Mouse (Mus musculus) megakaryocyte-erythroid progenitor cell, adult 5-6 weeks (primary cell): Measurements from ENCODE around the gene Klrk1. TPM values are rescaled to one million over a fixed set of nuclear protein-coding genes. Genes with fewer than 3 reads are reported as not detected.
"Not testable (repeated sequence)": the region's sequence is repeated elsewhere in the genome, so short reads cannot be mapped to it uniquely, and the experiment has no call there.

Source experiments
- ATAC-seq: replicated peaks from 2 replicates; pipeline ENCODE4 v1.8.0; 2016; ENCODE audit warnings: mild to moderate bottlenecking, inconsistent platforms; ENCODE audit not compliant: severe bottlenecking, poor library complexity, low FRiP score, low TSS enrichment
- total RNA-seq, 2 experiments: library from RNA; stranded (forward) in 1 of 2; stranded (reverse) in 1 of 2; fragments of 200-1000, 215-1000 nt in 1 of 2; fragments of >200 nt in 1 of 2; fragmentation: Nextera tagmentation in 1 of 2; gene quantifications; 2 replicates each; pipeline ENCODE4 v1.2.3; 2014 to 2017

Klrk1 gene
- total RNA-seq (2014; fragmentation: Nextera tagmentation) (1.2 and 2.4 TPM in 2 replicates), total RNA-seq (2017) (1.3 and 18.7 TPM in 2 replicates)

- ATAC-seq: no peak
Observed at GRCm38 (mm10) chr6:129623735-129624134, at the start of gene Klrk1. Klrk1 (minus strand) TSS chr6:129623864.

DNA sequence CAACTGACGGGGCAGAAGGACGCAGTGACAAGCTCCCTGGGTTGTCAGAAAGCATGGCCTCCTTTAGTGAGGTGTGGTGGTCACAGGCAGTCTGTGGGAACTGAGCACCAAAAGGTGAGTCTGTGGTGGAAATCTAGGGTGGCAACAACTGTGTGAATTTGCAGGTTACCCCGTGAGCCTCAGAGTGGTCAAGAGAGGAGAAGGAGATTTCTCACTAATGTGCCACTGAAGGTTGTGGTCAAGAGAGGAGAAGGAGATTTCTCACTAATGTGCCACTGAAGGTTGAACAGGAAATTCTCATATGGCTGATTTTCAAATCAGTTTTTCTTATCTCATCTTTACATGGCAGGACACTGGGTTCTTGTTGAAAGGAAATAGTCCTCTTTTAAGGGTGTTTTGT lies 37.6 kb upstream of the Klrk1 start:
- not testable (repeated sequence) for ATAC-seq

DNA sequence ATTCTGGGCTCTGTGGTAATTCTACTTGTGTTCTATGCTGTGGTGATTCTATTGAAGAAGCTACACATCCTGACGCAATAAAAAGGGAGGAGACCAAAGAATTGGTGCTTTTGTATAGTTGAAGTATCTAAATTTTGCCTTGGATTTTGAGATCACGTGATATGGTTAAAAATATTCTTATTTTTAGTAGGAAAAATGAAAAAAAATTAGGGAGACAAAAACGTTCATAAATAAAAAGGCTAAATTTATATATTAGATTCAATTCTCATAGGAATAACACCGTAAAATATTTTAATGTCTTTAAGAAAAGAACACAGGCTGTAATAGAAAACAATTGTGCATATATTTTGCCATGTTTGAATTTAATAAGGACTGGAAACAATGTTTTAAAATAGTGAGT lies 36.9 kb upstream of the Klrk1 start, which contains the start of gene Klrc2:
Klrc2 (minus strand) TSS at position 101 of the 400 bp plus-strand sequence.
- not testable (repeated sequence) for ATAC-seq

DNA sequence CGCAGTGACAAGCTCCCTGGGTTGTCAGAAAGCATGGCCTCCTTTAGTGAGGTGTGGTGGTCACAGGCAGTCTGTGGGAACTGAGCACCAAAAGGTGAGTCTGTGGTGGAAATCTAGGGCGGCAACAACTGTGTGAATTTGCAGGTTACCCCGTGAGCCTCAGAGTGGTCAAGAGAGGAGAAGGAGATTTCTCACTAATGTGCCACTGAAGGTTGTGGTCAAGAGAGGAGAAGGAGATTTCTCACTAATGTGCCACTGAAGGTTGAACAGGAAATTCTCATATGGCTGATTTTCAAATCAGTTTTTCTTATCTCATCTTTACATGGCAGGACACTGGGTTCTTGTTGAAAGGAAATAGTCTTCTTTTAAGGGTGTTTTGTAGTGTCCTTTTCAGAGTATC lies 20.4 kb upstream of the Klrk1 start:
- ATAC-seq: not testable (repeated sequence)

GRCm38 (mm10) chr6:129643237-129643636 lies 19.6 kb upstream of the Klrk1 start, which contains the start of gene Klrc3:
Klrc3 (minus strand) TSS chr6:129643337.
- ATAC-seq: not testable (repeated sequence)

GRCm38 (mm10) chr6:129631046-129631445 lies 7.4 kb upstream of the Klrk1 start:
- ATAC-seq: not testable (repeated sequence)

DNA sequence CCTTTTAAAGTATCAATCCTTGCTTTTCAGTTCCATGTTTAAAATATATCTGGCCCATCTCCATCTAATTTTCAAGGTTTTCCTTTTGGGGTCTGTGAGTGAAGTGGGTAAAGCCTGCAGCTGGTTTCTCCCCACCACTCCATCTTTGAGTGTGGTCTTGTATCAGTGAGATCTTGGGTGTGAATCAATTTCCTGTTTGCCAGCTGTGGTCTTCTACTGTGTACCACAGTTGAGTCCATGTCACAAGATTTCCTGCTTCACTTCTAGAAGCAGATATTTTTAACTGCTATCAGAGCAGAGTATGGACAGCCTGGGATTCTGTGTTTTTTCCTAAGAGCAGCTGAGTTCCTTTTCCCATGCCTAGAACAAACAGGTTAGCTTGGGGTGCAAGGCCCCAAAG lies 15.3 kb downstream of the Klrk1 start:
- no peak for ATAC-seq

DNA sequence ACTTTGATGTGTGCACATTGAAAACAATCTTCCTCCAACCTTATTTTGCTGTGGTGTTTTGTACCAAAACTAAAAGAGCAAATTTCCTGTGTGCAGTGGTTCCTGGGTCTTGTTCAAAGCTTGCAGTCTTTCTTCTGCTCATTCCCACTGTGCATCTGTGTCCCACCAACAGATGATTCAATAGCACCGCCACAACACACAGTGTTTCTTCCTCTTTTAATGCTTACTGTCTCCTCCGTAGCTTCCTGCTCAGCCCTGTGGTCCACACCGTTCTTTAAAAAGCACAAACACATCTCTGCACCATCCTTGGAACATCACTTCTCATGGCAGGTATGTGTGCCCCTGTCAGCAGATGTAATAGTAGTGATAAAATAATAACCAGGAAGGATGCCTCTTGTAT lies 32.2 kb downstream of the Klrk1 start, which contains the start of gene Klrd1:
Klrd1 (plus strand) TSS at position 275 of the 400 bp plus-strand sequence.
- no peak for ATAC-seq

DNA sequence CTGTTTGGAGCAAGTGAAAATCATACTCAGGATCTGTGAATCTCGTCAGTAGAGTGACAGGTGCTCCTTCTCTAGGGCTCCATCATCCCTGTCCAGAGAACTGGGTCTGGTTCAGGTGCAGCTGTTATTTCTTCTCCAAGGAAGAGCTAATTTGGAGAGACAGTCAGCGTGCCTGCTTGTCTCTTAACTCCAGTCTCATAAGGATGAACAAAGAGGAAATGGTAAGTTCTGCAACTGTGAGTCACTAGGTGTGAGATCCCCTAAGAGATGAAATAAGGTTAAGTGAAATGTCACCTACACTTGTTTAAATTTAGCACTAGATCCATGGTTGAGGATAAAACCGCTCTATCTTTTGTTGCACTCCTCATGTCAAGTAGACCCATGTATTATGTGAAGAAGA lies 40.6 kb downstream of the Klrk1 start:
- ATAC-seq: no peak

DNA sequence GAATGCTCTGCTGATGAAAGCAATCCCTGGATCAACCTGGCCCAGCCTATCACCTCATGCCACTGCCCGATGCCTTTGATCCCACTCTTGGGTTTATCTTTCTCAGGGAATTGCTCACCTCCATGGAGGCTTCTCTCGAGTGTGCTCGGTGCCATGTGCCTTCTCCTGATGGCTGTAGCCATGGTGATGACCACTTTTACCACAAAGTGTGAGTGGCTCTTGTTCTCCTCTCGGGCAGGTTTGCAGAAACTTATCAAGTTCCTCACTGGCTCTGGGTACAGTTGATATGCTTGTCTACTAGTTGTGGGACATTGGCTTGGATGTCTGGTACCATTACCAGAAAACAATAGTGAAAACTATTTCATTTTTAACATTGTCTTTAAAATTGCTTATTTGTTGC lies 41.8 kb downstream of the Klrk1 start:
- peak; percentile 63 for ATAC-seq

DNA sequence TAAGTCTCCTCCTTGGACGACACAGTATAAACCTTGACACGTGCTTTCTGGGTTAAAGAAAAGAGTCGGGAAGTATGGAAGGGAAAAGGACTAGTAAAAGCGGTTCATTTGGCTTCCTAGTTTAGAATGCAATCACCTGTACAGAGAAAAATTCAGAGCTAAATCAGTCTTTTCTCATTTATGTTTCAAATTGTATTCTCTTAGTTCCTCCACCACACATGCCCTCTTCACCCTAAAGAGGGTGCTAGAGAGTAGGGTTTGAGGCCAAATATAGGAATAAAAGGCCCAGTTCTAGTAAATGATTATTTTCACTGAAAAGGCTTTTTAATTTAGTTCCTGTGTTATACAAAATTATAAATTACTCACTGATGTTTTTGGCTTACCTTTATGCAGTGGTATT lies 42.4 kb downstream of the Klrk1 start:
- ATAC-seq: peak; percentile 83

- ATAC-seq: no peak
Observed at GRCm38 (mm10) chr6:129577605-129578004, 46.1 kb downstream of the Klrk1 start, which contains the start of gene Klre1. Klre1 (plus strand) TSS chr6:129577905.

- ATAC-seq: peak; percentile 82
Observed at GRCm38 (mm10) chr6:129575315-129575714, 48.3 kb downstream of the Klrk1 start.

DNA sequence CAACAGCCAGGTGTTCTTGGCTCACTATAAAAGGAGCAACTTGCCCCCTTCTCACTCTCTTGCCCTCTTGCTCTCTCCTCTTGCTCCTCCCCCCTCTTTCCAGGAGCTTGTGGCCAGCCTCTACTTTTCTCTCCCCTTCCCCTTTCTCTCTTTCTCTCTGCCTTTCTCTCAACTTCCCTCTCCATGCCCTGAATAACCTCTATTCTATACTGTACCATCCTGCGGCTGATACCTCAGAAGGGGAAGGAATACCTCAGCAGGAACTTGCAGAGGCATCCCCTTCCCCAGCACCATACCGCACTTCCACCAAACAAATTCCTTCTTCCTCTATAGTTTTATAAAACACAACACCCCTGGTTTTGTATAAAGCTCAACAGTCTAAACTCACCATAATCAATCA lies 58.4 kb downstream of the Klrk1 start:
- ATAC-seq: no peak

Other genes starting within 250 kb of the Klrk1 start
- not detected in 2 replicates for gene Clec12b, start 238.0 kb downstream of the Klrk1 start, total RNA-seq (2014; fragmentation: Nextera tagmentation)
- not detected in 2 replicates for gene Clec12b, start 238.0 kb downstream of the Klrk1 start, total RNA-seq (2017)
- gene Clec1b, start 226.6 kb downstream of the Klrk1 start, total RNA-seq (2014; fragmentation: Nextera tagmentation): 0.47 TPM in 1 of 2 replicates, not detected in the other
- 2.8 TPM in 1 of 2 replicates, not detected in the other for gene Clec1b, start 226.6 kb downstream of the Klrk1 start, total RNA-seq (2017)
- not detected in 2 replicates for gene Clec9a, start 215.0 kb downstream of the Klrk1 start, total RNA-seq (2014; fragmentation: Nextera tagmentation)
- gene Clec9a, start 215.0 kb downstream of the Klrk1 start, total RNA-seq (2017): 0.47 and 0.53 TPM in 2 replicates
- not detected in 2 replicates for gene Clec1a, start 171.9 kb downstream of the Klrk1 start, total RNA-seq (2014; fragmentation: Nextera tagmentation)
- not detected in 2 replicates for gene Clec1a, start 171.9 kb downstream of the Klrk1 start, total RNA-seq (2017)
- gene Olr1, start 116.7 kb downstream of the Klrk1 start, total RNA-seq (2014; fragmentation: Nextera tagmentation): not detected in 2 replicates
- gene Olr1, start 116.7 kb downstream of the Klrk1 start, total RNA-seq (2017): 0.30 and 4.9 TPM in 2 replicates
- not detected in 2 replicates for gene Tmem52b, start 111.3 kb downstream of the Klrk1 start, total RNA-seq (2014; fragmentation: Nextera tagmentation)
- gene Tmem52b, start 111.3 kb downstream of the Klrk1 start, total RNA-seq (2017): not detected in 2 replicates
- 43.0 and 58.9 TPM in 2 replicates for gene Gabarapl1, start 90.7 kb downstream of the Klrk1 start, total RNA-seq (2014; fragmentation: Nextera tagmentation)
- 68.8 and 97.4 TPM in 2 replicates for gene Gabarapl1, start 90.7 kb downstream of the Klrk1 start, total RNA-seq (2017)
- gene Klre1, start 46.0 kb downstream of the Klrk1 start, total RNA-seq (2014; fragmentation: Nextera tagmentation): 0.30 and 1.1 TPM in 2 replicates
- 0.53 and 5.0 TPM in 2 replicates for gene Klre1, start 46.0 kb downstream of the Klrk1 start, total RNA-seq (2017)
- 2.0 TPM in 1 of 2 replicates, not detected in the other for gene Klrd1, start 32.1 kb downstream of the Klrk1 start, total RNA-seq (2014; fragmentation: Nextera tagmentation)
- gene Klrd1, start 32.1 kb downstream of the Klrk1 start, total RNA-seq (2017): 7.4 and 28.4 TPM in 2 replicates
- not detected in 2 replicates for gene Klrc3, start 19.5 kb upstream of the Klrk1 start, total RNA-seq (2014; fragmentation: Nextera tagmentation)
- gene Klrc3, start 19.5 kb upstream of the Klrk1 start, total RNA-seq (2017): 1.3 TPM in 1 of 2 replicates, not detected in the other
- 0.12 TPM in 1 of 2 replicates, not detected in the other for gene Klrc2, start 36.8 kb upstream of the Klrk1 start, total RNA-seq (2014; fragmentation: Nextera tagmentation)
- gene Klrc2, start 36.8 kb upstream of the Klrk1 start, total RNA-seq (2017): 0.30 and 0.47 TPM in 2 replicates
- gene Klrc1, start 55.1 kb upstream of the Klrk1 start, total RNA-seq (2014; fragmentation: Nextera tagmentation): 1.8 TPM in 1 of 2 replicates, not detected in the other
- gene Klrc1, start 55.1 kb upstream of the Klrk1 start, total RNA-seq (2017): 26.3 TPM in 1 of 2 replicates, not detected in the other
- gene Klri1, start 93.3 kb upstream of the Klrk1 start, total RNA-seq (2014; fragmentation: Nextera tagmentation): 1.1 TPM in 1 of 2 replicates, not detected in the other
- 4.0 TPM in 1 of 2 replicates, not detected in the other for gene Klri1, start 93.3 kb upstream of the Klrk1 start, total RNA-seq (2017)
- 0.59 TPM in 1 of 2 replicates, not detected in the other for gene Klri2, start 116.6 kb upstream of the Klrk1 start, total RNA-seq (2014; fragmentation: Nextera tagmentation)
- 3.3 TPM in 1 of 2 replicates, not detected in the other for gene Klri2, start 116.6 kb upstream of the Klrk1 start, total RNA-seq (2017)
- gene Gm156, start 160.4 kb upstream of the Klrk1 start, total RNA-seq (2014; fragmentation: Nextera tagmentation): not detected in 2 replicates
- gene Gm156, start 160.4 kb upstream of the Klrk1 start, total RNA-seq (2017): not detected in 2 replicates
- not detected in 2 replicates for gene Gm17631, start 238.8 kb upstream of the Klrk1 start, total RNA-seq (2014; fragmentation: Nextera tagmentation)
- not detected in 2 replicates for gene Gm17631, start 238.8 kb upstream of the Klrk1 start, total RNA-seq (2017)